Mouse (Mus musculus) thymus, adult 2 months (tissue): ENCODE data around the gene Cenpm.

Experiments
- CTCF ChIP-seq: fragments of 200-500 bp; IDR thresholded peaks from 2 replicates; pipeline ENCODE4 v1.5.1; 2012; ENCODE audit warnings: mild to moderate bottlenecking, control low read depth, low read length, moderate library complexity, borderline replicate concordance; ENCODE audit not compliant: control insufficient read depth, poor library complexity, insufficient read depth; ENCODE audit errors: extremely low read depth
- POLR2A ChIP-seq: fragments of 200-500 bp; IDR thresholded peaks from 2 replicates; pipeline ENCODE4 v1.6.1; 2012; ENCODE audit warnings: mild to moderate bottlenecking, low read length, control low read depth, moderate library complexity; ENCODE audit not compliant: control insufficient read depth, poor library complexity, insufficient read depth; ENCODE audit errors: extremely low read depth

DNA sequence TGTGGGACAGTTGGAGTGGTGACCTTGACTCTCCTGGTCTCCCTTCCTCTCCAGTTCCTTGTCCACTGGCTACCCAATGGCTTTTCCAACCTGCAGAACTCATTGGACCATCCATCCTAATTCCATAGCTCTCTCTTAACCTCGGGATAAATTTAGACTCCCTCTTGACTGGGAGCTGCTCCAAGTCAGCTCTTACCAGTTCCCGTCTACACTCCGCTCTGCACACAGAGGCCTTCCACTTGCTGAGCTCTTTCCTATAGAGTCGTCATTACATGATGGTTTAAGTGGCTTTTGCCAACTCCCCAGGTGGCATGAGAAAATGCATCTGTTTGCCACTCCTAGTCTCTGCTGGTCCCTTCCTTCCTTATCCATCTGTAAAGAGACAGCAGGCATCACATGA lies 36.1 kb upstream of the Cenpm start:
- no peak for TF ChIP-seq CTCF
- no peak for TF ChIP-seq POLR2A
